Mouse (Mus musculus) testis, adult 2 months (tissue): ENCODE data around the gene Hcn2.

Experiments used
- CTCF ChIP-seq: fragments of 200-500 bp; IDR thresholded peaks from 2 replicates; pipeline ENCODE4 v1.5.1; 2012; ENCODE audit warnings: low read depth, mild to moderate bottlenecking, inconsistent platforms, low read length, moderate library complexity; ENCODE audit not compliant: control insufficient read depth, insufficient read depth, insufficient replicate concordance
- POLR2A ChIP-seq: fragments of 200-500 bp; IDR thresholded peaks from 2 replicates; pipeline ENCODE4 v1.6.1; 2012; ENCODE audit warnings: low read depth, mild to moderate bottlenecking, inconsistent platforms, low read length, moderate library complexity; ENCODE audit not compliant: control insufficient read depth

DNA sequence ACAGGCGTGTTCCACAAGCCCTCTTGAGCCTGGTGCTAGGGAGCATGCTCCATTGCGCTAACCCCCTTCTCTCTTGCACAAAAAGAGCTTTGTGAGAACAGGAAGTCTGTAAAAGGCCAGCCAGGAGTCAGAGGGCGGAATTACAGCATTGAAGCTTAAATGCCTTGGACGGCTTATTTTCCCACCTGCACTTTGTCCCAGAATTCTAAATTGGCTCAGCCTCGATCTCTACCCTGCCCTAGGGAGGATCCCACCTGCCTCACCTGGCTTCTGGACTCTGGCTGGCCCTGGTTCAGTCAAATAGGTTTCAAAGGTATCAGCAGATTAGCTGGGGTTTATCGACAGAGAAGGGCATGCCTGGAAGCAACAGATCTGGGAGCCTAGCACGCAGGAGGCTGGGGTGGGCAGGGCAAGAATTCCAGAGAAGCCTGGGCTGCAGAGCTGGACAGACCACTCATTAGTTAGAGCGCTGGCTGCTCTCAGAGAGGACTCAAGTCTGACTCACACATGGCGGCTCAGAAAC is 20.2 kb upstream of the Hcn2 start:
- TF ChIP-seq CTCF (no peak), POLR2A (no peak)
